Mouse (Mus musculus): Measurements from ENCODE around the gene Slc2a9. TPM values are rescaled to one million over a fixed set of nuclear protein-coding genes. Genes with fewer than 3 reads are reported as not detected.

The Slc2a9 gene
- polyA plus RNA-seq (2011; ENCODE audit: insufficient read length, low read depth, missing spikeins) = 1.8 and 3.1 TPM in 2 replicates

DNA sequence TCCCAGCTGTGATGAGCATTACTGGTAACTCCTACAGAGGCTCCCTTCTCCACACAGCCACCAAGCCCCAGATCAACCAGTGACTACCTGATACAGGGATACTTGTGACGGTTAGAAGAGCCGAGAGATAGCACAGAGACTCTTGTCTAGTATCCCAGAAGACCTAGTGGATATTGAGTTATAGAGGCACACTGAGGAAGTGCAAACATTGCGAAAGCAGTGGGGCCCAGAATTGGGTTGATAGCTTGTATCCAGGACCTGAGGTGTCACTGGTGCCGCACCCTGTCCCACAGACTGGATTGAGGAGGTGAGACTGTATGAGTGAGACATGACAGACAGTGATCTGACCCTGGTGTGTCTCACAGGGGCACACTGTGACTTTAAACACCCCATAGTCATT is at the start of gene Slc2a9:
Gene Slc2a9, minus strand, starts transcription at position 152 of the 400 bp plus-strand sequence.
- TF ChIP-seq CTCF (IDR thresholded peaks at IDR 0.05; ENCODE audit: borderline replicate concordance, insufficient read depth, low read length) = no peak
- TF ChIP-seq POLR2A (IDR thresholded peaks at IDR 0.05; ENCODE audit: low read depth, low read length) = no peak
- no peak within 1 kb of the TSS for H3K4me3 ChIP-seq (ENCODE audit: insufficient read depth, low read length)
- H3K4me1 ChIP-seq (ENCODE audit: control insufficient read depth, insufficient read depth, low read length) = 0 out of 2 replicates have a peak, but pooled peaks cover 3% of the 10 kb centered on the region
- no peak within 1 kb of the TSS for H3K27ac ChIP-seq (ENCODE audit: insufficient read depth, low read length)

DNA sequence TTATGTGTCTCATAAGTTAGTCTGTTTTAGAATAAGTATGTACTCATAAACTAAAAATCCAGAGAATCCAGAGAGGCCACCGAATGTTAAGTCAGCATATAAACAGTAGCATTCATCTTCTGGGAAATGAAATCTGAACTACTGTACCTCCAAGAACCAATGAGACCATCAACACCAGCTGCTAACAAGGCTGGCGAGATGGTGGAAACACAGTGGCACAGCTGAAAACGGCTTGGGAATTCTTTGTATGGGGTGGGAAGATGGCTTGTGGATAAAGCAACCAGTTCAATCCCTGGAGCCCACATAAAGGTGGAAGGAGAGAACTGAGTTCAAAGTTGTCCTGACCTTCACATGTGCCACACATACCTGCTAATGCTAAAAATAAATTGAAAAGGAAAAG is 49.7 kb upstream of the Slc2a9 start:
- no peak overlapping the region for H3K4me3 ChIP-seq (ENCODE audit: insufficient read depth, low read length)
- no peak overlapping the region for H3K27ac ChIP-seq (ENCODE audit: insufficient read depth, low read length)
- H3K4me1 ChIP-seq (ENCODE audit: control insufficient read depth, insufficient read depth, low read length) = peaks cover 71% of the 10 kb centered on the region
- no peak for TF ChIP-seq CTCF (IDR thresholded peaks at IDR 0.05; ENCODE audit: borderline replicate concordance, insufficient read depth, low read length)

DNA sequence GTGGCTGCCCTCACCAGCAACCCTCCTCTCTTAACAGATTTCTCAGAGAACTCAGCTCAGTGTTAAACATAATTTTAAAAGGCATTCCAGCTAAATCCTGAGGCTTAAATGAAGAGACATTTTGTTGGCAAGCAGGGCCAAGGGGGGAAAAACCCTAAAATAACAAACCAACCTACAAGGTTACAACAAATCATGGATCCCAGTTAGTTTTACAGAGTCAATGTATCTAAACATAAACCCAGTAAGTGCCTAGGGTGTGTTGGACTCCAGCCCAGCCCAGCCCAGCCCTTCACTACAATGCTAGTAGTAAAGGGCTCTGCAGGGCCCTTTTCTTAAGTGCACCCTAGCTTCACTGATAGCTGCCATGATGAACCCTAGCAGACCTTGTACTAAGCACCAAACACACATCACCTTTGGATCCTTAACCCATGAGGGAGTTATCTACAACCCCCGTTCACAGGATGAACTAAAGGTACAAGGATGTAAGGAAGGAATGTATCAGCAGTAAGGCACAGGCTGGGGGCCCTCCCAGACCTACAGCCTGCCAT is 47.4 kb upstream of the Slc2a9 start:
- Histone ChIP-seq H3K27ac (ENCODE audit: insufficient read depth, low read length) (peak overlapping the region; percentile 54; the same call in 1 of the 2 replicates), H3K4me1 (ENCODE audit: control insufficient read depth, insufficient read depth, low read length) (peaks cover 68% of the 10 kb centered on the region), H3K4me3 (ENCODE audit: insufficient read depth, low read length) (no peak overlapping the region)
- TF ChIP-seq CTCF (IDR thresholded peaks at IDR 0.05; ENCODE audit: borderline replicate concordance, insufficient read depth, low read length) (no peak), POLR2A (IDR thresholded peaks at IDR 0.05; ENCODE audit: low read depth, low read length) (no peak)

DNA sequence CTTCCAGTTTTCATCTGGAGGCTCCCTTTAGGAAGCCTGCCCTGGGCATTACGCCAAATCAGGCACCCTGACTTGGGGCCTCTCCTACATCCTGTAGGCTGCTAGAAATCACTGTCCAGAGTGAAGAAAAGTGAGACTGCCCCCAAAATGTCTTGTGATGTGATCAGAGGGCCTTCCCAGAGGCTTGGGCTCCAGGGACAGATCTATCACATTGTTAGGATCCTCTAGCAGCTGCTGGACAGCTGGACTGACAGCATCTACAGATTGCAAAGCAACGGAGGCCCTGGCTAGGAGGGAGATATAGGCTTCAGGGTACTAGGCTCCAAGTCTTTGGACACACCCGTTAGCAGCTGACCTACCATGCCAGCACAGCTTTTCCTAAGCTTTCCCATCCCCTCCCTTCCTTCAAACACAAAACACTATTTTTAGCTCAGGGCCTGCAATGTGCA is 46.5 kb upstream of the Slc2a9 start:
- TF ChIP-seq POLR2A (IDR thresholded peaks at IDR 0.05; ENCODE audit: low read depth, low read length) = no peak
- no peak for TF ChIP-seq CTCF (IDR thresholded peaks at IDR 0.05; ENCODE audit: borderline replicate concordance, insufficient read depth, low read length)
- H3K27ac ChIP-seq (ENCODE audit: insufficient read depth, low read length) = peak overlapping the region; percentile 54
- peaks cover 65% of the 10 kb centered on the region for H3K4me1 ChIP-seq (ENCODE audit: control insufficient read depth, insufficient read depth, low read length)
- H3K4me3 ChIP-seq (ENCODE audit: insufficient read depth, low read length) = no peak overlapping the region

DNA sequence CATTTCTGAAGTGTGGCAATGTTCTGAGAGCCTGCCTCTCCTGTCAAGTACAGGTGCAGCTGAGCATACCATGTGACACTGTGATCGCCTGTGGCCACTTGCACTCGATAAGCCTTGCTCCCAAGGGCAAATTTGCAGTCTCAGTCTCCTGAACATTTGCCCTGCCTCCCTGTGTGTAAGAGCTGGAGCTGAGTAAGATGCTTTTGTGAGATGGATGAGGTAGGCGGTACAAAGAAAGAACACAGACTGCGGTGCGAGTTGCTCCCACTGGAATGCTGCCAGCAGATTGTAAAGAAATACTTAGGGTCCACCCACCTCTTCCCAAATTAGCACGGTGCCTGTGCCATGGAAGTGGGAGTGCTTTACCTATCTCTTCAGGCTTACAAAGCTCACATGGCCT is 44.4 kb upstream of the Slc2a9 start:
- H3K27ac ChIP-seq (ENCODE audit: insufficient read depth, low read length) = no peak overlapping the region
- no peak for TF ChIP-seq POLR2A (IDR thresholded peaks at IDR 0.05; ENCODE audit: low read depth, low read length)
- TF ChIP-seq CTCF (IDR thresholded peaks at IDR 0.05; ENCODE audit: borderline replicate concordance, insufficient read depth, low read length) = no peak
- H3K4me1 ChIP-seq (ENCODE audit: control insufficient read depth, insufficient read depth, low read length) = peaks cover 59% of the 10 kb centered on the region
- no peak overlapping the region for H3K4me3 ChIP-seq (ENCODE audit: insufficient read depth, low read length)

DNA sequence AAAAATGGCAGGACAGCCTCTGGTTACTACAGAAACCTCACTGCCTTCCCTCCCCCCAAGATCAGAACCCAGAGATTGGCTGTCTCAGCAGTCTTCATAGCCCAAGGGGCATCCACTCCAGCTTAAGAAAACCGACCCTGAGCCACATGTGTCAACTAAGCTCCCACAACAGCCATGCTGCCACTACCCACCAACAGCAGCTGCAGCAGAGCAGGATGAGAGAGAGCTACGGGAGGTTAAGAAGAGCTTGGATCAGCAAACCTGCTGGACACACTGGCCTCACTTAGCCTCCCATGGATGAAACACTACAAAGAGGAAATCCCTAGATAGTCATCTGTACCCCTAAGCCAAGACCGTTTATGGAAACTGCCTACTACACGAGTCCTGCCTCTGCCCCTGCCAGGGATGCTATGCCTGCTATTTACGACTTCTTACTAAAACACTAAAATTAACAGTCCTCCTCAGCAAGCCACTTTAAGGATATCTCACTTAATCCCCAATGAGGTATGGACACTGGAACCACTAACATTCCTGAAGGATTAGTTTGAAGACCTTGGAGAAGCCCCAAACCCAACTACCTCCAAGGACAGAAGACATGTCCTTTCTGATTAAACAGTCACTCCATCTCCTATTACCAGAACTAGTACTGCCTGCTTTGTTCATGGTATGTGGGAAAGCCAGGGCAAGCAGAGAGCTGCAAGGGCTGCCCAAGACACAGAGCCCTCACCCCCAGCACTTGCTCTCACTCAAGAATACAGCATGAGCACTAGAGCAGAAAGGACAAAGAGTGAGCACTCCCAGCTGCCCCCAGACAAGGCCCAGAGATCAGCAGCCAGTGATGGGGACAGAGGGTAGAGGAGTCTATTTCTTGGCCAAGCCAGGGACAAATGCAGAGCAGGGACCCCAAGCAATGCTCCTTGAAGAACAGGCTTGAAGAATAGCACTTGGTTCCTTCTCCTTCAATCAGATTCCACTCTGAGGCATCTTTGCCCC is 41.8 kb upstream of the Slc2a9 start:
- no peak overlapping the region for H3K4me3 ChIP-seq (ENCODE audit: insufficient read depth, low read length)
- peaks cover 39% of the 10 kb centered on the region for H3K4me1 ChIP-seq (ENCODE audit: control insufficient read depth, insufficient read depth, low read length)
- TF ChIP-seq CTCF (IDR thresholded peaks at IDR 0.05; ENCODE audit: borderline replicate concordance, insufficient read depth, low read length) = no peak
- H3K27ac ChIP-seq (ENCODE audit: insufficient read depth, low read length) = peak overlapping the region; percentile 43

DNA sequence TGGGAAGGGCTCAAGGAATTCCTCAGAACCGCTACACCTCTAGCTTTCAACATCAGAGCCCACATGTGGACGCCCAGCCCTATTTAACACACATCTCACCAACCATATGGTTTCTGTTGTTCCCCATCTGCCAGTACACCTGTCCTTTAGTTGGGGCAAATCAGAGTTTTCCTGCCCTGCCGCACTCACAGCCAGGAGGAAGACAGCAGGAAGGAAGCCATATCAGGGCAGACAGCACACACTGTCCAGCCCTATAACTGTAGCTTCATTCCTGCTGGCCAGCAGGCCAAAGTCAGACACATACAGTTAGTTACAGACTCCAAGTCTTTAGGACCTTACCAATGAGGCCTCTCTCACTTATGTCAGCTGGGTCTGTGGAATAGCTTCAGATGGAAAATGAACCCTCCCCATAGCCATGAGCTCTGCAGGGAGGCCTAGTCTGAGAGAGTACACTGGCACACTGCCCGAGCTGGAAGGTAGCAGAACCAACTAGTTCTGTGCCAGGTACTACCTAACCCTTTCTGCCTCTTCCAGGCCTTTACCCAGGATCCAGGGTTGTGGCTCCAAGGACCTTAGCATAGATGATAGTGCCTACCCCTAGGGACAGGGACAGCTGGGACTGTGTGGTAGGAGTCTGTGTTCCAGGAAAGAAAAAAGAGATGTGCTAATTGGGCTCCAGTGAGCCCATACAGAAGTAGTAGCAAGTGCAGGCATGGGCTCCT is 40.7 kb upstream of the Slc2a9 start:
- peaks cover 31% of the 10 kb centered on the region for H3K4me1 ChIP-seq (ENCODE audit: control insufficient read depth, insufficient read depth, low read length)
- H3K4me3 ChIP-seq (ENCODE audit: insufficient read depth, low read length) = no peak overlapping the region
- TF ChIP-seq POLR2A (IDR thresholded peaks at IDR 0.05; ENCODE audit: low read depth, low read length) = no peak
- no peak for TF ChIP-seq CTCF (IDR thresholded peaks at IDR 0.05; ENCODE audit: borderline replicate concordance, insufficient read depth, low read length)
- 0 out of 2 replicates have a peak overlapping the region, but pooled peaks have one; percentile 24 for H3K27ac ChIP-seq (ENCODE audit: insufficient read depth, low read length)

DNA sequence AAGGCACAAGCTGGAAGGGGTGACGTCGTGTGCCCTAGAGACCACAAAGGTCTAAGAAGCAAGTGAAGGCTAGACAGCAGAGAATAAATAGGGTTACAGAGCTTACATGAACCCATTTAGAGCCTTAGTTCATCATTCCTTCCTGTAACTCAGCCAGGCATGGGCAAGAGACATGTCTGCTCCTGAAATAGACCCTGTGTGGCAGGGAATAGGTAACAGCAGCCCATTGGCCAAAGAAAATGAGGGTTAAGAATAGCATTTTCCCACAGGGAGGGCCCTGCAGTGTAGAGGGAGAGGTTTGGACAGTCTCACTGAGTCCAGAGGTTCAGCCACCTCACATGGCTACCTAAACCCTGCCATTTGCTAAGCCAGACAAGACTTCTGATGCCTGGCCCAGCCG is 38.8 kb upstream of the Slc2a9 start:
- no peak for TF ChIP-seq POLR2A (IDR thresholded peaks at IDR 0.05; ENCODE audit: low read depth, low read length)
- no peak for TF ChIP-seq CTCF (IDR thresholded peaks at IDR 0.05; ENCODE audit: borderline replicate concordance, insufficient read depth, low read length)
- H3K27ac ChIP-seq (ENCODE audit: insufficient read depth, low read length) = no peak overlapping the region
- H3K4me1 ChIP-seq (ENCODE audit: control insufficient read depth, insufficient read depth, low read length) = peaks cover 20% of the 10 kb centered on the region
- no peak overlapping the region for H3K4me3 ChIP-seq (ENCODE audit: insufficient read depth, low read length)

DNA sequence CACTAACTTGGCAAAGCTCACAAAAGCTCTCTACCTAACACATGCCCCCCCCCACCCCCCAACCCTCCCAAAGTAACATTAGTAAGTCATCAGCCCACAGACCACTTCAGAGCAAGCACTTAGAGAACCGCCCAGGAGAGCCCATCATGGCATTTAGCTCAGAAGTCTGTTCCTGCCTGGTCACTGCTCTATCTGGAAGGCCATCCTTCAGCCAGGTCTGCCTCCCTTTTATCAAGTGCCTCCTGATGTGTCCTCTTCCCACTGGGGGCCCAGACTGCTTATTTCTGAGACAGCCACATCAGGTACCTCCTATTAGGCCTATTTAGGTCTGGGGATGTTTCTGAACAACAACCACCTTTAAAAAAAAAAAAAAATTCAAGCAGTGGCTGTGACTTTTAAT is 38.0 kb upstream of the Slc2a9 start:
- Histone ChIP-seq H3K4me3 (ENCODE audit: insufficient read depth, low read length) (no peak overlapping the region), H3K27ac (ENCODE audit: insufficient read depth, low read length) (no peak overlapping the region), H3K4me1 (ENCODE audit: control insufficient read depth, insufficient read depth, low read length) (peaks cover 20% of the 10 kb centered on the region)
- TF ChIP-seq CTCF (IDR thresholded peaks at IDR 0.05; ENCODE audit: borderline replicate concordance, insufficient read depth, low read length) = no peak
- TF ChIP-seq POLR2A (IDR thresholded peaks at IDR 0.05; ENCODE audit: low read depth, low read length) = no peak
